9 mouse cellular contexts compared by ENCODE assay signal in the genomic region with DNA sequence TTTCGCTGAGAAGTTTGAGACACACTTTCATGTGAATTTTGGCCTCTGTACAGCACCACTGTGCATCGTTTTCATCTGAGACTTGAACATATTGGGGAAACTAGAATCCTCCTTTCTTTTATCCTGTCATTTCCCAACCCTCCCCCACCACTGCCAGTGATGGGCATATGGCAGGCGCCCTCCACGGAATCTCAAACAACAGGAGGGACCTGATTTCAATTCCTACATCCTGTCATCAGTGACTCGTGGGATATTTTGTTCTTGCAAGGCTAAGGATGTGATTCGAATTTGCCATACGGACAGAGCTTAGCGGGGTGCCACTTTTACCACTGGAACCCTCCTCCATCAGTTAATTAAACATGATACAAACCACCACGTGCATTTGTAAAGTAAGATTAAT.
A peak's percentile ranks its signal among the peaks of the same experiment; 100 is the strongest.
DNase-seq lines count a peak whose midpoint lies in the region; ATAC-seq lines count a peak whose summit lies in the region.
"Had no signal": no experiment of that assay in that cellular context is flagged by ENCODE, and none has a peak within 500 bp of the region (broad histone marks: within the 10 kb centered on the region; RNA-seq: fewer than 3 reads in every experiment).

No protein-coding gene starts in this region.

- 16% methylated on average over 9 of the region's 9 CpGs for WGBS in hindbrain, embryonic 15.5 days

- H3K4me3 ChIP-seq in hindbrain, embryonic 15.5 days, result no peak overlapping the region

- H3K4me2 ChIP-seq in hindbrain, embryonic 15.5 days, result peak overlapping the region; percentile 5; the same call in 1 of the 2 replicates

- DNase-seq in cerebellum, postnatal 36 days, result peak; percentile 4 to 8
- DNase-seq in cerebellum, adult 18-20 months, result no peak
- DNase-seq in embryo, embryonic 9.5 days (ENCODE audit: extremely low spot score), result peak; percentile 35
- DNase-seq in neural tube, embryonic 10.5 days (ENCODE audit: extremely low spot score, low spot score), result peak; percentile 29
- DNase-seq in adrenal gland, postnatal 25 days, result no peak
- no peak for DNase-seq in urinary bladder, postnatal 25 days (ENCODE audit: low spot score)
- DNase-seq: heart, postnatal 14 days had no signal

- peaks cover 16% of the 10 kb centered on the region for H3K4me1 ChIP-seq in hindbrain, embryonic 15.5 days (replicated peaks)

- no peak overlapping the region for H3K27ac ChIP-seq in hindbrain, embryonic 15.5 days (replicated peaks)

- H3K9ac ChIP-seq in hindbrain, embryonic 15.5 days, result no peak overlapping the region

- no peaks in the 10 kb centered on the region for H3K27me3 ChIP-seq in hindbrain, embryonic 15.5 days

- no peaks in the 10 kb centered on the region for H3K36me3 ChIP-seq in hindbrain, embryonic 15.5 days

- peak; percentile 35; the same call in 1 of the 2 replicates for ATAC-seq in hindbrain, embryonic 15.5 days (ENCODE audit: low FRiP score, low read depth)
- no peak for ATAC-seq in megakaryocyte, adult 5-6 weeks (ENCODE audit: poor library complexity, severe bottlenecking)

- H3K9me3 ChIP-seq in hindbrain, embryonic 15.5 days, result no peaks in the 10 kb centered on the region

Comparison
In these comparisons a context has a peak if more than half of its experiments do, and no peak if none do; other contexts are left out.
1. DNase-seq: peak in cerebellum, postnatal 36 days (2 of 2), embryo, embryonic 9.5 days (single experiment) and neural tube, embryonic 10.5 days (single experiment); none in cerebellum, adult 18-20 months (0 of 2), adrenal gland, postnatal 25 days (single experiment) and urinary bladder, postnatal 25 days (single experiment).